Mouse (Mus musculus) cerebellum, adult 2 months (tissue): ENCODE results near the gene Mkrn1.

Experiments used
- CTCF ChIP-seq: fragments of 200-500 bp; IDR thresholded peaks from 2 replicates; pipeline ENCODE4 v1.5.1; 2011; ENCODE audit warnings: low read depth, mild to moderate bottlenecking, control low read depth, low read length, moderate library complexity, borderline replicate concordance; ENCODE audit not compliant: insufficient read depth
- POLR2A ChIP-seq: fragments of 200-500 bp; IDR thresholded peaks from 2 replicates; pipeline ENCODE4 v1.6.1; 2011; ENCODE audit warnings: low read length, control low read depth, borderline replicate concordance; ENCODE audit not compliant: insufficient read depth

- TF ChIP-seq POLR2A (no peak), CTCF (no peak)
These were observed 50.6 kb downstream of the Mkrn1 start for GRCm38 (mm10) chr6:39369631-39370030.
